9 mouse cellular contexts compared by ENCODE assay signal in the genomic region with DNA sequence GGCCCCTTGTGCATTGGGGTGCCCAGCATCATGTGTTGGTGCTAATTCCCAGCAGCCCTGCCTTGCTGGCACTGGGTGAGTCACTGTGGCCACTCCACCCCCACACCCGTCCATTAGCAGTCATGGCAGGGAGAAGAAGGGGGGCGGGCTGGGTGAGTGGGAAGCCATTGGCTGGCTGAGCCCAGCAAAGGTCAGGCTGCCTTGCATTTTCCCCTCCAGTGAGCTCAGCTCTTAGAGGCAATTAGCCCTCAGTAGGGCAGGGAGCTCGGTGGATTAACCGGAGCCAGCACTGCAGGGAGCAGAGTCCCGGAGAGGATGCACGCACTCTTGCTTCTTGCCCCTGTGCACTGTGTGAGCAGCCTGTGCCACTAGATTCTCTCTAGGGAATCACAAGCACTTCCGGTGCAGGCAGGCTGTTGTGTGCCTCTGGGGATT. TPM values are rescaled to one million over a fixed set of nuclear protein-coding genes. Genes with fewer than 3 reads are reported as not detected.
A peak's percentile ranks its signal among the peaks of the same experiment; 100 is the strongest.
DNase-seq lines count a peak whose midpoint lies in the region; ATAC-seq and TF ChIP-seq lines count a peak whose summit lies in the region.
"Had no signal": no experiment of that assay in that cellular context is flagged by ENCODE, and none has a peak within 500 bp of the region (broad histone marks: within the 10 kb centered on the region; RNA-seq: fewer than 3 reads in every experiment).

No protein-coding gene starts in this region.

- no peak overlapping the region for H3K27ac ChIP-seq in lung, embryonic 16.5 days (ENCODE audit: low read length)
- no peak overlapping the region for H3K27ac ChIP-seq in forebrain, postnatal 0 days (ENCODE audit: low read depth, low read length)
- 0 out of 2 replicates have a peak overlapping the region, but pooled peaks have one; percentile 3 for H3K27ac ChIP-seq in midbrain, postnatal 0 days (ENCODE audit: low read depth, low read length)
- H3K27ac ChIP-seq: liver, embryonic 15.5 days had no signal

- TF ChIP-seq CTCF in forebrain, postnatal 0 days (IDR thresholded peaks at IDR 0.05; ENCODE audit: low read depth), result no peak
- no peak for TF ChIP-seq CTCF in midbrain, postnatal 0 days (IDR thresholded peaks at IDR 0.05)

- H3K36me3 ChIP-seq in lung, embryonic 16.5 days (ENCODE audit: control insufficient read depth, insufficient read depth, low read length), result no peaks in the 10 kb centered on the region
- no peaks in the 10 kb centered on the region for H3K36me3 ChIP-seq in forebrain, postnatal 0 days (ENCODE audit: insufficient read depth)
- H3K36me3 ChIP-seq in midbrain, postnatal 0 days (ENCODE audit: insufficient read depth, low read length), result no peaks in the 10 kb centered on the region
- H3K36me3 ChIP-seq: liver, embryonic 15.5 days had no signal

- no peak for DNase-seq in lung, postnatal 10 days
- DNase-seq in forebrain, postnatal 0 days, result peak; percentile 43
- peak; percentile 66 to 69 for DNase-seq in kidney, postnatal 36 days
- peak; percentile 66 for DNase-seq in midbrain, postnatal 0 days (ENCODE audit: low spot score)
- no peak for DNase-seq in yolk sac, embryonic 10.5 days (ENCODE audit: low spot score)
- no peak for DNase-seq in testis, postnatal 14 days (ENCODE audit: low spot score)
- no peak for DNase-seq in gastrocnemius, postnatal 4 days (ENCODE audit: low spot score in 2 of 2)

- H3K4me1 ChIP-seq in lung, embryonic 16.5 days (replicated peaks; ENCODE audit: control insufficient read depth, insufficient read depth, low read length), result no peaks in the 10 kb centered on the region
- no peaks in the 10 kb centered on the region for H3K4me1 ChIP-seq in forebrain, postnatal 0 days (ENCODE audit: insufficient read depth)
- H3K4me1 ChIP-seq in midbrain, postnatal 0 days (ENCODE audit: insufficient read depth, low read length), result no peaks in the 10 kb centered on the region
- H3K4me1 ChIP-seq: liver, embryonic 15.5 days had no signal

- H3K9ac ChIP-seq in lung, embryonic 16.5 days (ENCODE audit: low read length), result no peak overlapping the region
- H3K9ac ChIP-seq in forebrain, postnatal 0 days, result no peak overlapping the region
- no peak overlapping the region for H3K9ac ChIP-seq in midbrain, postnatal 0 days (replicated peaks; ENCODE audit: low read length, poor library complexity, severe bottlenecking)
- H3K9ac ChIP-seq: liver, embryonic 15.5 days had no signal

- H3K9me3 ChIP-seq in lung, embryonic 16.5 days (ENCODE audit: control insufficient read depth, low read length), result no peaks in the 10 kb centered on the region
- no peaks in the 10 kb centered on the region for H3K9me3 ChIP-seq in forebrain, postnatal 0 days (ENCODE audit: low read length)
- no peaks in the 10 kb centered on the region for H3K9me3 ChIP-seq in midbrain, postnatal 0 days (ENCODE audit: low read length)
- H3K9me3 ChIP-seq: liver, embryonic 15.5 days had no signal

- H3K4me2 ChIP-seq in lung, embryonic 16.5 days (ENCODE audit: low read depth, low read length), result no peak overlapping the region
- H3K4me2 ChIP-seq in forebrain, postnatal 0 days (ENCODE audit: low read depth), result no peak overlapping the region
- no peak overlapping the region for H3K4me2 ChIP-seq in midbrain, postnatal 0 days (ENCODE audit: low read depth, low read length, poor library complexity, severe bottlenecking)
- H3K4me2 ChIP-seq: liver, embryonic 15.5 days had no signal

- ATAC-seq in lung, embryonic 16.5 days (ENCODE audit: low read depth), result peak; percentile 26; the same call in 1 of the 2 replicates
- peak; percentile 86 for ATAC-seq in forebrain, postnatal 0 days
- ATAC-seq in midbrain, postnatal 0 days (ENCODE audit: low FRiP score), result peak; percentile 68; the same call in 1 of the 2 replicates

- 36% methylated on average over 7 of the region's 7 CpGs for WGBS in lung, embryonic 16.5 days
- WGBS in forebrain, postnatal 0 days, result 17% methylated on average over 7 of the region's 7 CpGs
- WGBS in midbrain, postnatal 0 days, result 11% methylated on average over 7 of the region's 7 CpGs

- H3K4me3 ChIP-seq in lung, embryonic 16.5 days (ENCODE audit: low read length), result no peak overlapping the region
- H3K4me3 ChIP-seq in forebrain, postnatal 0 days (ENCODE audit: low read depth, low read length), result no peak overlapping the region
- no peak overlapping the region for H3K4me3 ChIP-seq in midbrain, postnatal 0 days (ENCODE audit: low read depth, low read length)
- H3K4me3 ChIP-seq: liver, embryonic 15.5 days had no signal

- no peaks in the 10 kb centered on the region; the same call in 1 of the 2 replicates for H3K27me3 ChIP-seq in lung, embryonic 16.5 days (ENCODE audit: control insufficient read depth, insufficient read depth, low read depth, low read length)
- no peaks in the 10 kb centered on the region for H3K27me3 ChIP-seq in forebrain, postnatal 0 days (ENCODE audit: insufficient read depth, low read length)
- H3K27me3 ChIP-seq in midbrain, postnatal 0 days (ENCODE audit: insufficient read depth, low read length), result no peaks in the 10 kb centered on the region

RNA-seq across cellular contexts. Expression of a gene that starts 40.9 kb away (rescaled TPM):
- polyA plus RNA-seq in lung, embryonic 16.5 days (2015; fragmentation: Nextera tagmentation; extraction: Ambion mirVana), result 51.7 and 54.7 TPM in 2 replicates
- 43.8 and 49.9 TPM in 2 replicates for total RNA-seq in forebrain, postnatal 0 days (2014; rRNA removed)
- 48.2 and 49.5 TPM in 2 replicates for polyA plus RNA-seq in forebrain, postnatal 0 days (2015; fragmentation: Nextera tagmentation; extraction: Ambion mirVana)
- 33.7 and 40.0 TPM in 2 replicates for total RNA-seq in midbrain, postnatal 0 days (2014; rRNA removed)
- polyA plus RNA-seq in midbrain, postnatal 0 days (2015; fragmentation: Nextera tagmentation; extraction: Ambion mirVana), result 44.7 and 45.5 TPM in 2 replicates
- 10 to 100 TPM; 19.8 to 20.3 TPM for total RNA-seq in gastrocnemius, postnatal 4 days (2021)

Comparison
In these comparisons a context has a peak if more than half of its experiments do, and no peak if none do; other contexts are left out.
1. ATAC-seq: peak in every context shown above with its lines; median percentile 86 in forebrain, postnatal 0 days; 68 in midbrain, postnatal 0 days; 26 in lung, embryonic 16.5 days.
2. DNase-seq: peak in forebrain, postnatal 0 days (single experiment), kidney, postnatal 36 days (2 of 2) and midbrain, postnatal 0 days (single experiment); none in lung, postnatal 10 days (single experiment), yolk sac, embryonic 10.5 days (single experiment), testis, postnatal 14 days (single experiment) and gastrocnemius, postnatal 4 days (0 of 2).